Mouse (Mus musculus) liver, postnatal 0 days (tissue): ENCODE measurements at regions not wholly inside any gene's neighbourhood (a gene's known extent, or its start where the extent isn't known, plus 50 kb on each side); places are given as distances from the start of the nearest gene placed in this dataset.

ENCODE experiments used
- CTCF ChIP-seq: sonication (generic); IDR thresholded peaks from 2 replicates; pipeline ENCODE4 v1.5.1; 2016; ENCODE audit warnings: antibody characterized with exemption, low read depth
- EP300 ChIP-seq: IDR thresholded peaks from 2 replicates; pipeline ENCODE4 v1.6.1; 2016; ENCODE audit warnings: antibody characterized with exemption, low read depth, mild to moderate bottlenecking

GRCm38 (mm10) chr8:35135630-35136029 is 630.0 kb upstream of the Gm19410 start:
- no peak for TF ChIP-seq CTCF
- TF ChIP-seq EP300 = no peak
